Mouse (Mus musculus) cerebellum, adult (tissue): ENCODE data around the gene Olfr348.

ENCODE experiments used
- ATAC-seq: cut with Nextera tagmentation; 2 replicates; pipeline ENCODE4 v1.9.2; 2017; ENCODE audit warnings: mild to moderate bottlenecking, moderate library complexity, mixed read lengths; ENCODE audit not compliant: insufficient number of reproducible peaks, low FRiP score, low TSS enrichment

Gene Olfr348

GRCm38 (mm10) chr2:36783976-36784375, at the start of gene Olfr348:
TSS of gene Olfr348 (plus strand) at chr2:36784276.
- ATAC-seq = no peak

DNA sequence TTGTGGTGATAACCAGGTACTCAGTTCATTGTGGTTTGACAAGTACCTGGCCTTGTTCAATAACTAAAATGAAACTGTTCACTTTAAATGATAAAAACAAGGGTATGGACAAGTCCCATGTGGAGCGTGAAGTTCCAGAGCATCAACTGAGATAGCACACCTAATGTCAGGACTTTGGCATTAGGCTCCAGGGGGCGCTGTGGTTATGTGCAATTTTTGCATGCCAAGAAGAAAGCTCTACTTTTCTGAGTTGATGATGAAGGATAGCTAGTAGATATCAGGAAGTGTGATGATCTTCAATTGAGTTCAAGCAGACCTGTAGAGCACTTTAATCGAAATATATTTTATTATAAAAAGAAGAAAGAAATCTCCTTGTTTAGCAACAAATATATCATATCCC, 47.9 kb upstream of the Olfr348 start:
- ATAC-seq = no peak

- ATAC-seq = no peak
Observed at GRCm38 (mm10) chr2:36790238-36790637, 6.2 kb downstream of the Olfr348 start, which contains the start of gene Olfr50. TSS of gene Olfr50 (plus strand) at chr2:36790538.

GRCm38 (mm10) chr2:36816932-36817331, 32.9 kb downstream of the Olfr348 start, which contains the start of gene Olfr3:
TSS of gene Olfr3 (minus strand) at chr2:36817032.
- ATAC-seq = no peak
